Mouse (Mus musculus): ENCODE data around the gene Rnf183.

GRCm38 (mm10) chr4:62395806-62396205, 39.2 kb downstream of the Rnf183 start:
- TF ChIP-seq CTCF (IDR thresholded peaks at IDR 0.05; ENCODE audit: low read depth), result no peak
- no peak for TF ChIP-seq EP300 (IDR thresholded peaks at IDR 0.05; ENCODE audit: low read depth)
